Mouse (Mus musculus): ENCODE measurements around the gene Ccdc27.

- peak; percentile 53 to 70 (median 70) for TF ChIP-seq CTCF (IDR thresholded peaks at IDR 0.05 in 2 of 3, conservative IDR thresholded peaks at IDR 0.05 in 1 of 3; ENCODE audit: control insufficient read depth in 1 of 3, insufficient read depth in 1 of 3, low read depth in 2 of 3, low read length in 3 of 3, poor library complexity in 1 of 3, severe bottlenecking in 1 of 3)
- no peak for TF ChIP-seq GATA1 (IDR thresholded peaks at IDR 0.05; ENCODE audit: low read depth, low read length)
- TF ChIP-seq MAZ (IDR thresholded peaks at IDR 0.05; ENCODE audit: low read depth, low read length), result no peak
- TF ChIP-seq POLR2A (IDR thresholded peaks at IDR 0.05; ENCODE audit: control insufficient read depth in 1 of 2, insufficient read depth in 1 of 2, low read depth in 1 of 2, low read length in 2 of 2, poor library complexity in 1 of 2), result no peak
- no peak for TF ChIP-seq POLR2AphosphoS5 (IDR thresholded peaks at IDR 0.05; ENCODE audit: borderline replicate concordance, low read depth, low read length)
- no peak for TF ChIP-seq ELF1 (IDR thresholded peaks at IDR 0.05; ENCODE audit: low read depth, low read length)
- TF ChIP-seq BHLHE40 (IDR thresholded peaks at IDR 0.05; ENCODE audit: borderline replicate concordance, low read depth, low read length), result no peak
- TF ChIP-seq ZNF384 (IDR thresholded peaks at IDR 0.05; ENCODE audit: low read depth, low read length), result no peak
- no peak for TF ChIP-seq TBP (IDR thresholded peaks at IDR 0.05; ENCODE audit: low read depth, low read length)
- no peak for TF ChIP-seq MXI1 (IDR thresholded peaks at IDR 0.05; ENCODE audit: low read depth, low read length)
- TF ChIP-seq SIN3A (IDR thresholded peaks at IDR 0.05; ENCODE audit: low read length), result no peak
- no peak for TF ChIP-seq POLR2AphosphoS2 (IDR thresholded peaks at IDR 0.05; ENCODE audit: low read length)
Measured at GRCm38 (mm10) chr4:154028646-154029045, 13.8 kb downstream of the Ccdc27 start.
